Mouse (Mus musculus) stomach, postnatal 0 days (tissue): ENCODE data around the gene Igf2r. TPM values are rescaled to one million over a fixed set of nuclear protein-coding genes. Genes with fewer than 3 reads are reported as not detected.

Source experiments
- ATAC-seq: fragments of 200-750 bp; cut with Nextera tagmentation; 2 replicates; pipeline ENCODE4 v1.8.0; 2017; ENCODE audit not compliant: low FRiP score, low TSS enrichment
- DNase-seq: peaks from one replicate; pipeline ENCODE4 v3.0.0-alpha.2; 2016; ENCODE audit warnings: low spot score
- H3K27ac ChIP-seq: fragments of 300-500 bp; sonication (generic); replicated peaks from 2 replicates; pipeline ENCODE4 v1.5.1; 2014; ENCODE audit warnings: mild to moderate bottlenecking, control low read depth
- H3K27me3 ChIP-seq: fragments of 300-500 bp; sonication (generic); 2 replicates; pipeline ENCODE4 v1.6.1; 2014; ENCODE audit warnings: low read length; ENCODE audit not compliant: control insufficient read depth, insufficient read depth
- H3K36me3 ChIP-seq: fragments of 300-500 bp; sonication (generic); 2 replicates; pipeline ENCODE4 v1.6.1; 2014; ENCODE audit warnings: low read length, mixed read lengths; ENCODE audit not compliant: control insufficient read depth, insufficient read depth
- H3K4me1 ChIP-seq: fragments of 300-500 bp; sonication (generic); replicated peaks from 2 replicates; pipeline ENCODE4 v1.6.1; 2014; ENCODE audit warnings: antibody characterized with exemption; ENCODE audit not compliant: control insufficient read depth, insufficient read depth
- H3K4me2 ChIP-seq: fragments of 300-500 bp; sonication (generic); replicated peaks from 2 replicates; pipeline ENCODE4 v1.6.1; 2014; ENCODE audit warnings: low read depth, mild to moderate bottlenecking, control low read depth, moderate library complexity
- H3K4me3 ChIP-seq: fragments of 300-500 bp; sonication (generic); 2 replicates; pipeline ENCODE4 v1.5.1; 2014; ENCODE audit warnings: low read depth, low read length, control low read depth
- H3K9ac ChIP-seq: fragments of 300-500 bp; sonication (generic); 2 replicates; pipeline ENCODE4 v1.6.1; 2014; ENCODE audit warnings: mild to moderate bottlenecking, low read length, control low read depth, mixed read lengths
- H3K9me3 ChIP-seq: fragments of 300-500 bp; sonication (generic); 2 replicates; pipeline ENCODE4 v1.6.1; 2016; ENCODE audit warnings: low read length; ENCODE audit not compliant: control insufficient read depth
- CTCF ChIP-seq: IDR thresholded peaks from 2 replicates; pipeline ENCODE4 v1.5.1; 2016; ENCODE audit warnings: antibody characterized with exemption, low read depth, mild to moderate bottlenecking, moderate library complexity
- EP300 ChIP-seq: optimal IDR thresholded peaks from 2 replicates; pipeline ENCODE3; 2016; ENCODE audit warnings: antibody characterized with exemption
- WGBS: fragments of 180-500 bp; shearing (Covaris S2); extraction: QIAGEN DNeasy Blood & Tissue Kit; methylation state at CpG from one replicate; pipeline ENCODE4 v1.1.7; 2014; 5-methylcytosine and 5-hydroxymethylcytosine counted together
- polyA plus RNA-seq: library from polyadenylated mRNA; unstranded; fragments of >200 nt; fragmentation: Nextera tagmentation; extraction: Ambion mirVana; gene quantifications from 2 replicates; pipeline ENCODE4 v1.2.1, GENCODE M21; 2015

The Igf2r gene
- polyA plus RNA-seq, 1 experiment from 2014 or later, result 9.6 TPM

DNA sequence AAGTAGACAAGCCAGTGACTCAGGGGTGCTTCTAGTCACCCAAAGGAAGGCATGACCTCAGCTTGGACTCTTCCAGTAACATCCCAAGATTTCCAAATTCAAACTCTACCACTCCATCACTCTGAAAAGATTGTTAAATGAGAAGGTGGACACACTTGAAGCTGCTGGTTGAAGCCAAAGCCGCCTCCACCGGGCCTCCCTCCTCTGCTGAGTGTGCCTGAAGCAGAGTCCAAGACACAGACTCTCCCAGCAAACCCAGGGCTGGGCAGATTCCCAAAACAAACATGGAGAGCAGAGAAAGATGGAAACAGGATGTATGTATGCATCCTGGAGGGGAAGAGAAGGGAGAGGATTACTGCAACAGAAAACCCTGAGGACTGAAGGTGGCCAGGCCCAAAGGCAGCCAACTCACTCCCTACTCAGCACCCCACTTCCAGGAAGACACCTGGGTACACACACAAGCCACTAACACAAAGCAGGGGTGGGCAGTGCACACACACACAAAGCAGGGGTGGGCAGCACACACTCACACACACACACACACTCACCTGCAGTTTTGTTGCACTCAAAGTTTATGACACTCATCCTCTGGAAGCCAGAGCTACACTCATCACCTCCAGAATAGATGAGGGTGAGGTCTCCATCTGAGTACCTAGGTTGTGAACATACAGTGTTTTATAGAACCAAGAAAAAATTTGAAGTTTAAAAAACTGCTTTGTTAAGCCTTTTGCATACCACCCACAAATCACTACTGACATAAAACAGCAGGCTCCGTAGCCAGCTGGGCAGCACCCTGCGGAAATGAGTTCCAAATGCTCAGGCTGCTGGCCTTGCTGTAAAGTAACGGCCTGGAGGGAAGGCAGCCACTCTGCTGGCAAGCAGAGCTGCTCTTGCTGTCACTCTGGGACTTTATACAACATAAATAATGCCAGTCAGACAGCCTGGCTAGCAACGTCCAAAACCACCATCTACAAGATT lies 44.4 kb downstream of the Igf2r start:
- Histone ChIP-seq H3K9ac (no peak overlapping the region), H3K4me3 (no peak overlapping the region), H3K27me3 (no peaks in the 10 kb centered on the region), H3K4me2 (no peak overlapping the region), H3K4me1 (no peaks in the 10 kb centered on the region), H3K36me3 (0 out of 2 replicates have a peak, but pooled peaks cover under 1% of the 10 kb centered on the region), H3K9me3 (no peaks in the 10 kb centered on the region), H3K27ac (peak overlapping the region; percentile 73)
- 22% methylated on average over 6 of the region's 6 CpGs for WGBS
- TF ChIP-seq CTCF (no peak), EP300 (no peak)
- ATAC-seq (peak; percentile 52), DNase-seq (peak; percentile 55)

DNA sequence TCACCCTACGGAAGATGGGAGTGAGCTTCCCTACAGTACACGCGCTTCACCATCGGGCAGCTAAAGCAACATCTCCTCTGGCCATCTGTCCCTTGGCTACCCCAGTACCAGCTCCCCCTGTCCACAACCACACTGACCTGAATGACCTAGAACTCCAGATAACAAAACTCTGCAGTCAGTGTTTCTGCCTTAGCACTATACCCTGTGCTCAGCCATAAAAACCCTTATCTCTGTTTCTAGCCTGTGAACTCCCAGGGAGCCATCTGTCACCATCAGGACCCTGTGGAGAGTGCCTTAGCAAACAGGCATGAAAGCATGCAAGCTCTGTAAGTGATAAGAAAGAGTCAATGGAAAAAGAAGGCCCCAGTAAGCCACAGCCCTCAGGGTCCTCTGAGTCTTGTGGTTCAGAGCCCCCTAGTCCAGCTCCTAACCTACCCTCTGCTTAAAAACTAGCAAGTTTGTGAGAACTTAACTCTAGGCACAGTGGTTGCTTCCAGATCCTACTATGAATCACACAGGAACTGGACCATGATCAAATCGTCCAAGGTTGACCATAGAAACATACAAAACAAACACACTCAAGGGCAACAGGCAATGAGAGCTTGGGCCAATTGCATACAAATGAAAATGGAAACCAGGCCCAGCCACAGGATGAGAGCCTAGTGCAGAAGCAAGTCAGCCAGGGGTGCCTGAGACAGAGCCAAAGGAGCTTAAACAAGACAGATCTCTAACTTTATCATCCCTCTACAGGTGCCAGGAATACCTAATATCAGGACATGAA lies 45.3 kb downstream of the Igf2r start:
- no peaks in the 10 kb centered on the region for H3K36me3 ChIP-seq
- no peaks in the 10 kb centered on the region for H3K4me1 ChIP-seq
- no peaks in the 10 kb centered on the region for H3K27me3 ChIP-seq
- 61% methylated on average over 5 of the region's 5 CpGs for WGBS
- H3K4me3 ChIP-seq, result no peak overlapping the region
- no peak overlapping the region for H3K9ac ChIP-seq
- DNase-seq (peak; percentile 44), ATAC-seq (peak; percentile 71)
- peak overlapping the region; percentile 73 for H3K27ac ChIP-seq
- no peak for TF ChIP-seq EP300
- TF ChIP-seq CTCF, result no peak
- no peak overlapping the region for H3K4me2 ChIP-seq
- no peaks in the 10 kb centered on the region for H3K9me3 ChIP-seq

DNA sequence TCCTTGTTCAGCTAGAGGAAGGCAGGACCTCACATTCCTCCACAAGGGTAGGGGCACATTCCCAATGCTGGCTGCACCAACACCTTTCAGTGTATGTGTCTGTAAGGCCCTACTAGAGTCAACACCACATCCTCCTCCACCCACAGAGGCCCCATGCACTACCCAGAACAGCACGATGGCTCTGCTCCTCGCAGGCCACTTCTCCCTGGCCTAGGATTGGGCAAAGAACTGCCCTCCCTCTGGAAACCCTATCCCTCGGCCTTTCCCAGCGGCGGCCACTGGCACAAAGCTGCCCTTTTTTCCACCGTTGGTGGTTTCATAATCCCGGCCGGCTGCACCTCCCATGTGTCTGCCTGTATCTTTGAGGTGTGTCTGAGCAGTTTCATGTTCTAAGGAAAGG lies 46.8 kb downstream of the Igf2r start:
- no peaks in the 10 kb centered on the region for H3K9me3 ChIP-seq
- peaks cover under 1% of the 10 kb centered on the region; the same call in 1 of the 2 replicates for H3K36me3 ChIP-seq
- H3K4me1 ChIP-seq, result no peaks in the 10 kb centered on the region
- H3K27me3 ChIP-seq, result no peaks in the 10 kb centered on the region
- TF ChIP-seq EP300 (no peak), CTCF (no peak)
- H3K9ac ChIP-seq, result no peak overlapping the region
- WGBS, result 39% methylated on average over 8 of the region's 8 CpGs
- H3K4me2 ChIP-seq, result no peak overlapping the region
- H3K4me3 ChIP-seq, result no peak overlapping the region
- H3K27ac ChIP-seq, result peak overlapping the region; percentile 53; the same call in 1 of the 2 replicates
- ATAC-seq (peak; percentile 75), DNase-seq (peak; percentile 69)

DNA sequence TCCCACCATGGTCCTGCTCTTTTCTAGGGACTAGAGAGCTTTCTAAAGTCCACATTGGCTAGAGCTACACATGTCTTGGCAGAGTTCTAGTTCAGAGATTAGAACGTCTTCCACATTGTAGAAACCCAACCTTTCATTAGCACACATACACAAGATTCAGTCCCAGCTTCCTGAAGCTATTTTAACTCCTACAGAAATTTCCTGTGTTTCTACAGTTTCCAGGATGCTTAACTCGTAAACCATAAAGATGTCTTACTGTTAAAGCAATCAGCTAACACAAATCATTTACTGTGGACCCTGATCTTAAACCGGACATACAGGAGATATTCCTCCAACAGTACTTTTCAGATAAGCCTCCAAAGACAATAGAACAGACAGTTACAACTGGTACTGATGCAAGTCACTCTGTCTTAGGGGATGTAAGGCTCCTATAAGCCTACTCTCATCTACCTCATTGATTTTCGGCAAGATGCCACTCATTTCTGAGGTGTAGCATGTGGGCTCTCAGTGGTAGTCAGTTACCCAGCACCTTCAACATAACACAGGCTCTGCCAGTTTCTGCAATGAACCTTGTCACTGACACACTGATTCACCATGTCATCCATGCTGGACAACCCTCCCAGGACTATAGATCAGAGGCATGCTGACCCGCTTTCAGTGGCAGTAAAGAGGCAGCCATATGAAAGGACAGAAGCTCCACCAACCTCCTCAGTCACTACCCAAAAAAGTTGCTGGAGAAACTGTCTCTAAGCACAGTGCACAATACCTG lies 48.2 kb downstream of the Igf2r start:
- H3K27me3 ChIP-seq, result no peaks in the 10 kb centered on the region
- WGBS, result 69% methylated on average over 5 of the region's 5 CpGs
- H3K9me3 ChIP-seq, result no peaks in the 10 kb centered on the region
- DNase-seq (no peak), ATAC-seq (no peak)
- H3K27ac ChIP-seq, result no peak overlapping the region
- no peak overlapping the region for H3K4me2 ChIP-seq
- TF ChIP-seq EP300 (no peak), CTCF (no peak)
- H3K4me3 ChIP-seq, result no peak overlapping the region
- no peaks in the 10 kb centered on the region for H3K4me1 ChIP-seq
- peaks cover 7% of the 10 kb centered on the region; the same call in 1 of the 2 replicates for H3K36me3 ChIP-seq
- no peak overlapping the region for H3K9ac ChIP-seq

DNA sequence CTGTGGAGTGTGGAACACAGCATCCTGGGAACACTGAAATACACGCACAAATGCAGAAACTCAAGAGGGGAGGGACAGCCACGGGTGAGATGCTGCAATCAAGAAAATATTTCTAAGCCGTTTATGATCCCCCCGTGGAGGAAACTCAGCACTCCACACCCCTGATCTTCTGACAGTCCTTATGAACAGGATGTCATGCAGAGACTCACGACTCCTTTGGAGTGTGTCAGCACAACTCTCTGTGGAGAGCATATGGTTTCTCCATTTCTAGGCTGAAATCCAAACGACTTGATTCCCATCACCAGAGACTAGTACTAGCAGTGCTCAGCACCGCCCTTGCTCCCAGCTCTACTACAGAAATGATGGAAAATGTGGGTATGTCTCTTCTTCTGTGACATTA lies 51.2 kb downstream of the Igf2r start:
- TF ChIP-seq EP300 (no peak), CTCF (no peak)
- Histone ChIP-seq H3K4me3 (no peak overlapping the region), H3K9me3 (no peaks in the 10 kb centered on the region), H3K27ac (no peak overlapping the region), H3K27me3 (no peaks in the 10 kb centered on the region), H3K36me3 (peaks cover 11% of the 10 kb centered on the region), H3K9ac (no peak overlapping the region), H3K4me2 (no peak overlapping the region), H3K4me1 (no peaks in the 10 kb centered on the region)
- no peak for ATAC-seq
- no peak for DNase-seq
- 52% methylated on average over 7 of the region's 7 CpGs for WGBS
